Mouse (Mus musculus) layer of hippocampus, adult 8-10 months (tissue): ENCODE measurements around the gene Klhdc8a. TPM values are rescaled to one million over a fixed set of nuclear protein-coding genes. Genes with fewer than 3 reads are reported as not detected.
A peak's percentile ranks its signal among the peaks of the same experiment; 100 is the strongest.
"Not testable (repeated sequence)": the region's sequence is repeated elsewhere in the genome, so short reads cannot be mapped to it uniquely, and the experiment has no call there.

Source experiments
- DNase-seq, 2 experiments: peaks; one replicate each; pipeline ENCODE4 v3.0.0; 2022; ENCODE audit warnings: low spot score in 2 of 2
- total RNA-seq, 4 experiments: library from RNA; stranded (reverse); gene quantifications; 2 replicates each; pipeline ENCODE4 v1.2.4; 2022

Gene Klhdc8a
- total RNA-seq, 4 experiments from 2014 or later = 5.1 to 6.2 (median 5.7) TPM

- no peak for DNase-seq
Observed at GRCm38 (mm10) chr1:132343191-132343590, 44.8 kb downstream of the Klhdc8a start.

GRCm38 (mm10) chr1:132343656-132344055 is 45.2 kb downstream of the Klhdc8a start:
- DNase-seq = no peak

- no peak for DNase-seq
Observed at GRCm38 (mm10) chr1:132345514-132345913, 47.1 kb downstream of the Klhdc8a start.

- no peak for DNase-seq
Observed at GRCm38 (mm10) chr1:132346134-132346851, 47.9 kb downstream of the Klhdc8a start.

- DNase-seq = no peak
Observed at GRCm38 (mm10) chr1:132346951-132347350, 48.5 kb downstream of the Klhdc8a start.

GRCm38 (mm10) chr1:132348401-132348800 is 50.0 kb downstream of the Klhdc8a start:
- DNase-seq = no peak

GRCm38 (mm10) chr1:132349049-132349448 is 50.6 kb downstream of the Klhdc8a start:
- not testable (repeated sequence) for DNase-seq

- DNase-seq = not testable (repeated sequence)
Observed at GRCm38 (mm10) chr1:132349601-132350000, 51.2 kb downstream of the Klhdc8a start.

GRCm38 (mm10) chr1:132351058-132351457 is 52.6 kb downstream of the Klhdc8a start:
- no peak for DNase-seq

GRCm38 (mm10) chr1:132353389-132353788 is 55.0 kb downstream of the Klhdc8a start:
- no peak for DNase-seq

- DNase-seq = no peak
Observed at GRCm38 (mm10) chr1:132354234-132354633, 55.8 kb downstream of the Klhdc8a start.

GRCm38 (mm10) chr1:132355162-132355601 is 56.8 kb downstream of the Klhdc8a start:
- no peak for DNase-seq

GRCm38 (mm10) chr1:132355841-132356242 is 57.4 kb downstream of the Klhdc8a start:
- peak; percentile 78 to 89 for DNase-seq

- no peak for DNase-seq
Observed at GRCm38 (mm10) chr1:132356841-132357240, 58.4 kb downstream of the Klhdc8a start.

Other genes with a start within 250 kb of the Klhdc8a start
- 10 to 100 TPM; 64.6 to 84.2 (median 78.5) TPM for gene Mfsd4a, start 230.6 kb upstream of the Klhdc8a start, total RNA-seq
- gene Cdk18, start 158.9 kb upstream of the Klhdc8a start, total RNA-seq = 10 to 100 TPM; 25.8 to 30.9 (median 27.6) TPM
- 1 to 10 TPM in 2 of 4 experiments, under 1 TPM in 2; 0.30 to 1.3 (median 0.83) TPM for gene Lemd1, start 107.2 kb upstream of the Klhdc8a start, total RNA-seq
- under 1 TPM; 0.69 to 0.92 (median 0.77) TPM for gene AC124108.1, start 107.2 kb upstream of the Klhdc8a start, total RNA-seq
- not detected for gene Gm10188, start 68.9 kb upstream of the Klhdc8a start, total RNA-seq
- gene Nuak2, start 17.5 kb downstream of the Klhdc8a start, total RNA-seq = 1 to 10 TPM; 1.2 to 2.0 (median 1.9) TPM
- gene Tmcc2, start 92.7 kb downstream of the Klhdc8a start, total RNA-seq = 100 to 1,000 TPM; 201 to 235 (median 218) TPM
- 10 to 100 TPM; 41.2 to 53.1 (median 47.5) TPM for gene Dstyk, start 118.9 kb downstream of the Klhdc8a start, total RNA-seq
- gene Rbbp5, start 178.7 kb downstream of the Klhdc8a start, total RNA-seq = 10 to 100 TPM; 57.2 to 73.3 (median 65.9) TPM
- 1 to 10 TPM; 5.9 to 6.5 (median 6.3) TPM for gene Tmem81, start 207.6 kb downstream of the Klhdc8a start, total RNA-seq
- 100 to 1,000 TPM in 1 of 4 experiments, 10 to 100 TPM in 3; 74.6 to 104 (median 85.8) TPM for gene Cntn2, start 244.6 kb downstream of the Klhdc8a start, total RNA-seq